Mouse (Mus musculus) intestine, embryonic 14.5 days (tissue): ENCODE results near the gene Lancl1. TPM values are rescaled to one million over a fixed set of nuclear protein-coding genes. Genes with fewer than 3 reads are reported as not detected.

Experiments used
- ATAC-seq: fragments of 200-750 bp; cut with Nextera tagmentation; replicated peaks from 2 replicates; pipeline ENCODE4 v1.8.0; 2017; ENCODE audit warnings: low read depth, moderate number of reproducible peaks, moderate TSS enrichment, moderate library complexity; ENCODE audit not compliant: low FRiP score, low TSS enrichment
- DNase-seq: peaks from one replicate; pipeline ENCODE4 v3.0.0-alpha.2; 2018; ENCODE audit warnings: low spot score
- H3K27ac ChIP-seq: fragments of 300-500 bp; sonication (generic); 2 replicates; pipeline ENCODE4 v1.5.1; 2014; ENCODE audit warnings: low read depth, mild to moderate bottlenecking, control low read depth
- H3K27me3 ChIP-seq: fragments of 300-500 bp; sonication (generic); replicated peaks from 2 replicates; pipeline ENCODE4 v1.6.1; 2014; ENCODE audit warnings: low read length, control low read depth; ENCODE audit not compliant: control insufficient read depth, insufficient read depth
- H3K36me3 ChIP-seq: fragments of 300-500 bp; sonication (generic); 2 replicates; pipeline ENCODE4 v1.6.1; 2014; ENCODE audit warnings: low read length, control low read depth; ENCODE audit not compliant: control insufficient read depth, insufficient read depth
- H3K4me1 ChIP-seq: fragments of 300-500 bp; sonication (generic); replicated peaks from 2 replicates; pipeline ENCODE4 v1.6.1; 2014; ENCODE audit warnings: low read length, control low read depth, mixed read lengths; ENCODE audit not compliant: control insufficient read depth, insufficient read depth
- H3K4me2 ChIP-seq: fragments of 300-500 bp; sonication (generic); 2 replicates; pipeline ENCODE4 v1.6.1; 2014; ENCODE audit warnings: low read length
- H3K4me3 ChIP-seq: fragments of 300-500 bp; sonication (generic); 2 replicates; pipeline ENCODE4 v1.5.1; 2014; ENCODE audit warnings: low read depth, low read length, control low read depth, mixed read lengths
- H3K9ac ChIP-seq: fragments of 300-500 bp; sonication (generic); 2 replicates; pipeline ENCODE4 v1.6.1; 2014; ENCODE audit warnings: mild to moderate bottlenecking, low read length
- H3K9me3 ChIP-seq: fragments of 300-500 bp; sonication (generic); 2 replicates; pipeline ENCODE4 v1.6.1; 2016; ENCODE audit warnings: low read length, control low read depth; ENCODE audit not compliant: control insufficient read depth
- whole genome bisulfite sequencing: fragments of 180-500 bp; shearing (Covaris S2); extraction: QIAGEN DNeasy Blood & Tissue Kit; methylation state at CpG from one replicate; pipeline ENCODE4 v1.1.7; 2014; 5-methylcytosine and 5-hydroxymethylcytosine counted together
- polyA plus RNA-seq: library from polyadenylated mRNA; unstranded; fragments of >200 nt; fragmentation: Nextera tagmentation; extraction: Ambion mirVana; gene quantifications from 2 replicates; pipeline ENCODE4 v1.2.1, GENCODE M21; 2014

Lancl1 gene
- polyA plus RNA-seq, 1 experiment from 2014 or later: 96.4 TPM

DNA sequence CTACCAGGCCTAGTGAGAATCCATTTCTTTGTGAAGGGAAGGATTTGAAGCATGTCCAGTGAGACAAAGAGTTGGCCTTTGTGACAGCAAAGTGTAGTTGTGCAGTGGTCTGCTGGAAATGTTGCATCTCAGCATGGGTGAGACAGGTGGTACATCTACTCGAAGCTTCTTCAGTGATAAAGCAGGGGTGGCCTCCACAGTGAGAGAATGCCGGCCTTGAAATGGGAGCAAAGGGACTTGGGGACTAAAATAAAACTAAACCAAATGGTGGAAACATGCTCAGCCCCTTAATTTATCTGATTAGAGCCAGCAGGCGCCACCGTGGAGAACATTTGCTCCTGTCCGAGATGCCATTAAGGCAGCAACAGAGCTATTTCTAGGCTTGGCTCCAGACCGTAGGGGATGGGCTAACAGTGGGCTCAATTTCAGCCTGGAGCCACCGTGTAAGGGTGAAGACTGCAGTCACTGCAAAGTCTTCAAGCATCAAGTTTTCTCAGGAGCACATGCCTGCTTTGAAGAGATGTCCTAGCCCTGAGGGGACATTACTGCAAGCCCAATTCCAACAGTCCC is 53.5 kb downstream of the Lancl1 start:
- no peak for ATAC-seq
- no peaks in the 10 kb centered on the region for H3K9me3 ChIP-seq
- 0 out of 2 replicates have a peak, but pooled peaks cover 4% of the 10 kb centered on the region for H3K4me1 ChIP-seq
- no peak overlapping the region for H3K27ac ChIP-seq
- no peaks in the 10 kb centered on the region for H3K27me3 ChIP-seq
- H3K4me3 ChIP-seq: no peak overlapping the region
- no peaks in the 10 kb centered on the region for H3K36me3 ChIP-seq
- no peak overlapping the region for H3K9ac ChIP-seq
- H3K4me2 ChIP-seq: no peak overlapping the region
- WGBS: 56% methylated on average over 7 of the region's 7 CpGs
- no peak for DNase-seq

DNA sequence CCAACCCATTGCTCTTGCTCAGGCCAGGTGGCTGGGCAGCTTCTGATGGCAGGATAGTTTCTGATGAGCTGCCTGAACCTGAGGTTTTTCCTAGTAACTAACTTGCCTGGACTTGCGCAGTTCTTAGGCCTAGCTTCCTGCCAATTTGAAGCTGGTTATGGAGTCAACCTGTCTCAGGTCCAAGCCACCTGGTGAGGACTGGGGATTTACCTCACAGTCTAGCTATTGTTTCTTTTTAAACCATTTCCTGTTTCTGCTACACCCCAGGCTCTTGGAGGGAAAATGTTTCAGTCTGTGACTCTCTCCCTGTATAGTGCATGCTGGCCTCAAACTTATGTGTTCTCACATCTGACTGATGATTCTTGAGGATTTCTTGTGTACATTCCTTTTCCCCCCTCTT is 58.5 kb downstream of the Lancl1 start:
- DNase-seq: no peak
- Histone ChIP-seq H3K4me3 (no peak overlapping the region), H3K36me3 (no peaks in the 10 kb centered on the region), H3K4me2 (no peak overlapping the region), H3K9me3 (no peaks in the 10 kb centered on the region), H3K4me1 (no peaks in the 10 kb centered on the region), H3K27ac (no peak overlapping the region), H3K9ac (no peak overlapping the region), H3K27me3 (no peaks in the 10 kb centered on the region)
- 95% methylated on average over 1 of the region's 1 CpGs for WGBS
- ATAC-seq: no peak

GRCm38 (mm10) chr1:66975456-66975855 is 63.2 kb downstream of the Lancl1 start:
- no peaks in the 10 kb centered on the region for H3K27me3 ChIP-seq
- no peak overlapping the region for H3K4me2 ChIP-seq
- no peak for ATAC-seq
- no peak overlapping the region for H3K4me3 ChIP-seq
- H3K9ac ChIP-seq: no peak overlapping the region
- H3K4me1 ChIP-seq: no peaks in the 10 kb centered on the region
- 90% methylated on average over 2 of the region's 2 CpGs for WGBS
- DNase-seq: no peak
- H3K9me3 ChIP-seq: no peaks in the 10 kb centered on the region
- H3K27ac ChIP-seq: no peak overlapping the region
- no peaks in the 10 kb centered on the region for H3K36me3 ChIP-seq

GRCm38 (mm10) chr1:66964857-66965256 is 73.8 kb downstream of the Lancl1 start:
- ATAC-seq (no peak), DNase-seq (no peak)
- no peaks in the 10 kb centered on the region for H3K27me3 ChIP-seq
- H3K9me3 ChIP-seq: no peaks in the 10 kb centered on the region
- no peak overlapping the region for H3K27ac ChIP-seq
- no peaks in the 10 kb centered on the region for H3K4me1 ChIP-seq
- 69% methylated on average over 4 of the region's 4 CpGs for WGBS
- H3K9ac ChIP-seq: no peak overlapping the region
- no peaks in the 10 kb centered on the region for H3K36me3 ChIP-seq
- no peak overlapping the region for H3K4me3 ChIP-seq
- no peak overlapping the region for H3K4me2 ChIP-seq

- WGBS: 54% methylated on average over 8 of the region's 8 CpGs
- Histone ChIP-seq H3K9ac (no peak overlapping the region), H3K36me3 (no peaks in the 10 kb centered on the region), H3K4me1 (no peaks in the 10 kb centered on the region), H3K4me3 (no peak overlapping the region), H3K4me2 (no peak overlapping the region), H3K27ac (no peak overlapping the region), H3K9me3 (peaks cover 5% of the 10 kb centered on the region; the same call in 1 of the 2 replicates), H3K27me3 (no peaks in the 10 kb centered on the region)
- no peak for DNase-seq
- ATAC-seq: no peak
Measured at GRCm38 (mm10) chr1:66960536-66961243, 78.0 kb downstream of the Lancl1 start.

- ATAC-seq: no peak
- no peak overlapping the region for H3K9ac ChIP-seq
- no peaks in the 10 kb centered on the region for H3K36me3 ChIP-seq
- DNase-seq: no peak
- no peak overlapping the region for H3K4me3 ChIP-seq
- no peak overlapping the region for H3K4me2 ChIP-seq
- no peaks in the 10 kb centered on the region for H3K27me3 ChIP-seq
- 84% methylated on average over 3 of the region's 3 CpGs for WGBS
- no peak overlapping the region for H3K27ac ChIP-seq
- no peaks in the 10 kb centered on the region for H3K4me1 ChIP-seq
- H3K9me3 ChIP-seq: peaks cover 6% of the 10 kb centered on the region; the same call in 1 of the 2 replicates
Measured at GRCm38 (mm10) chr1:66957361-66957760, 81.3 kb downstream of the Lancl1 start.

GRCm38 (mm10) chr1:66951086-66951485 is 87.6 kb downstream of the Lancl1 start:
- Histone ChIP-seq H3K27me3 (no peaks in the 10 kb centered on the region), H3K9me3 (peaks cover 5% of the 10 kb centered on the region; the same call in 1 of the 2 replicates), H3K36me3 (no peaks in the 10 kb centered on the region), H3K4me3 (no peak overlapping the region), H3K27ac (no peak overlapping the region), H3K4me2 (no peak overlapping the region), H3K4me1 (no peaks in the 10 kb centered on the region), H3K9ac (no peak overlapping the region)
- ATAC-seq (no peak), DNase-seq (no peak)
- 87% methylated on average over 3 of the region's 3 CpGs for WGBS
